Mouse (Mus musculus) stomach, embryonic 14.5 days (tissue): Measurements from ENCODE around the gene Mafb. TPM values are rescaled to one million over a fixed set of nuclear protein-coding genes. Genes with fewer than 3 reads are reported as not detected.
A peak's percentile ranks its signal among the peaks of the same experiment; 100 is the strongest.

Source experiments
- ATAC-seq: fragments of 200-750 bp; cut with Nextera tagmentation; 2 replicates; pipeline ENCODE4 v1.8.0; 2017; ENCODE audit warnings: low read depth, moderate TSS enrichment; ENCODE audit not compliant: insufficient number of reproducible peaks, insufficient read depth, low FRiP score
- H3K27ac ChIP-seq: fragments of 300-500 bp; sonication (generic); 2 replicates; pipeline ENCODE4 v1.5.1; 2014; ENCODE audit warnings: mild to moderate bottlenecking, low read length, moderate library complexity, mixed read lengths
- H3K27me3 ChIP-seq: fragments of 300-500 bp; sonication (generic); 2 replicates; pipeline ENCODE4 v1.6.1; 2014; ENCODE audit warnings: low read length, control low read depth, mixed read lengths; ENCODE audit not compliant: control insufficient read depth, insufficient read depth
- H3K36me3 ChIP-seq: fragments of 300-500 bp; sonication (generic); 2 replicates; pipeline ENCODE4 v1.6.1; 2014; ENCODE audit warnings: mild to moderate bottlenecking, control low read depth, low read length, moderate library complexity, mixed read lengths; ENCODE audit not compliant: control insufficient read depth, insufficient read depth
- H3K4me1 ChIP-seq: fragments of 300-500 bp; sonication (generic); 2 replicates; pipeline ENCODE4 v1.6.1; 2014; ENCODE audit warnings: low read length, control low read depth, mixed read lengths; ENCODE audit not compliant: control insufficient read depth, insufficient read depth
- H3K4me2 ChIP-seq: fragments of 300-500 bp; sonication (generic); replicated peaks from 2 replicates; pipeline ENCODE4 v1.6.1; 2014; ENCODE audit warnings: low read depth, low read length, control low read depth
- H3K4me3 ChIP-seq: fragments of 300-500 bp; sonication (generic); 2 replicates; pipeline ENCODE4 v1.5.1; 2014; ENCODE audit warnings: low read depth, low read length, control low read depth
- H3K9ac ChIP-seq: fragments of 300-500 bp; sonication (generic); replicated peaks from 2 replicates; pipeline ENCODE4 v1.6.1; 2014; ENCODE audit warnings: low read depth, mild to moderate bottlenecking, control low read depth, low read length, moderate library complexity, mixed read lengths
- H3K9me3 ChIP-seq: fragments of 300-500 bp; sonication (generic); 2 replicates; pipeline ENCODE4 v1.6.1; 2016; ENCODE audit warnings: low read depth, low read length, control low read depth; ENCODE audit not compliant: control insufficient read depth
- WGBS: fragments of 180-500 bp; shearing (Covaris S2); extraction: QIAGEN DNeasy Blood & Tissue Kit; methylation state at CpG from one replicate; pipeline ENCODE4 v1.1.7; 2014; 5-methylcytosine and 5-hydroxymethylcytosine counted together
- polyA plus RNA-seq: library from polyadenylated mRNA; unstranded; fragments of >200 nt; fragmentation: Nextera tagmentation; extraction: Ambion mirVana; gene quantifications from 2 replicates; pipeline ENCODE4 v1.2.1, GENCODE M21; 2014

Gene Mafb
- polyA plus RNA-seq, 1 experiment from 2014 or later = 4.7 TPM

GRCm38 (mm10) chr2:160348072-160348604, 18.7 kb downstream of the Mafb start:
- H3K4me3 ChIP-seq = no peak overlapping the region
- H3K27ac ChIP-seq = no peak overlapping the region
- no peak overlapping the region for H3K4me2 ChIP-seq
- H3K9ac ChIP-seq = no peak overlapping the region
- no peaks in the 10 kb centered on the region for H3K9me3 ChIP-seq
- no peak for ATAC-seq
- WGBS = 61% methylated on average over 4 of the region's 4 CpGs
- H3K27me3 ChIP-seq = no peaks in the 10 kb centered on the region
- peaks cover under 1% of the 10 kb centered on the region; the same call in 1 of the 2 replicates for H3K4me1 ChIP-seq
- H3K36me3 ChIP-seq = no peaks in the 10 kb centered on the region

- ATAC-seq = peak; percentile 30; the same call in 1 of the 2 replicates
- no peak overlapping the region for H3K27ac ChIP-seq
- no peaks in the 10 kb centered on the region for H3K36me3 ChIP-seq
Observed at GRCm38 (mm10) chr2:160345644-160346043, 21.2 kb downstream of the Mafb start.

GRCm38 (mm10) chr2:160340121-160340520, 26.7 kb downstream of the Mafb start:
- Histone ChIP-seq H3K27me3 (no peaks in the 10 kb centered on the region), H3K4me1 (no peaks in the 10 kb centered on the region), H3K9ac (no peak overlapping the region), H3K27ac (no peak overlapping the region), H3K36me3 (no peaks in the 10 kb centered on the region), H3K4me3 (no peak overlapping the region), H3K4me2 (no peak overlapping the region), H3K9me3 (no peaks in the 10 kb centered on the region)
- WGBS = 61% methylated on average over 4 of the region's 4 CpGs
- no peak for ATAC-seq

More at GRCm38 (mm10) chr2:160345644-160346043, 21.2 kb downstream of the Mafb start:
- Histone ChIP-seq H3K4me3 (no peak overlapping the region), H3K9me3 (no peaks in the 10 kb centered on the region), H3K4me1 (no peaks in the 10 kb centered on the region), H3K4me2 (no peak overlapping the region), H3K9ac (no peak overlapping the region), H3K27me3 (no peaks in the 10 kb centered on the region)

DNA sequence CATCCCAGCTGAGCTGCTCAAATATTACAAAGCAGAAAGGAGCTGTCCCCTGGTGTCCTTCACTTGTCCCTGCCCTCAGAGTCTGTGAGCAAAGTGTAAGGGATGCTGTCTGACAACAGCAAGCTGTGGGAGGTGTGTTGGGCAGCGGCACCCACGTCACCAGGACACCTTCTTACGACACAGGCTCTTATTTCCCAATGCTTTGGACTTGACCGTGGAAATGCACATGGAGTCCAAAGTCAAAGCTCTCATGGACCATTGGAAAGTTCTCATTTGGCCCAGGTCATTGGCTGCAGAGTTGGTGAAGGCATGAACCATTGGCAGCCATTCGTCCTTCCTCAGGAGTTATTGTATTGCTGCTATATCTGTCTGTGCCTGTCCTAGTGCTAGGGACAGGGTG, 27.3 kb downstream of the Mafb start:
- no peak overlapping the region for H3K4me2 ChIP-seq
- H3K27ac ChIP-seq = no peak overlapping the region
- H3K4me1 ChIP-seq = no peaks in the 10 kb centered on the region
- no peak overlapping the region for H3K9ac ChIP-seq
- H3K27me3 ChIP-seq = no peaks in the 10 kb centered on the region
- 90% methylated on average over 5 of the region's 5 CpGs for WGBS
- H3K9me3 ChIP-seq = no peaks in the 10 kb centered on the region
- no peak for ATAC-seq
- H3K4me3 ChIP-seq = no peak overlapping the region
- H3K36me3 ChIP-seq = no peaks in the 10 kb centered on the region

DNA sequence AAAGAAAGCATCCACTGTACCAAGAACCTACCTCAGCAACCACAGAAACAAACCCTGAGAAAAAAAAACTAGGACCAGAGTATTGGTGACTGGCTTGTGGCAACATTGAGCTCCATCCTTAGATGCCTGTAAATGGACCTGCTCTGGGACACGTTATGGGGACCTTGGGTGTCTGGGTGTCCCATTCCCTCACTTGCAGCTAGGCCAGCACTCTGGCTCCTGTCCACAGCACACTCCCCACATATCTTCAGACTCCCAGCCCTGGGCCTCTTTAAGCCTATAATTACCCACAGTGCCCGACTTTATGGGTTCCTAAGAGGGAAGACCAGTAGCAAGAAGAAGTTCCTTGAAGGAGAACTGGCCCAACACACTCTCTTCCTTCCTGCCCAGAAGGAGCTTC, 30.8 kb downstream of the Mafb start:
- no peak overlapping the region for H3K9ac ChIP-seq
- no peak for ATAC-seq

DNA sequence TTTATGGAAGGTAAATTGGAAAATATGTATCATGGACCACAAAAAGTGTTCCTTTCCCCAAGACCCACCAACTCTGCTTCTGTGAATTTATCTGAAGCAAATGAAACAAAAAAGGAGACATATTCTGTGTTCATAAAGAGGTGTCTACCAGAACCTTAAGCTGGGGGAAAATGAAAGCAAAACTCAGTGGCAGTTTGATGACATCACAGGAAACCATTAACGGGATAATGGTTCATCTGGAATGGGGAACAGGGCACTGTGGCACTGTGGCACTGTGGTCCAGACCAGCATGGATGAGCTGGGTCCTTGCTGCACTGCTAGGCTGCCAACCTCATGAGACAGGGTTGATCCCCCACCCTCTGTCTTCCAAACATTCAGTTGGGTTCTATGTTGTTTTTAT, 31.8 kb downstream of the Mafb start:
- WGBS = 71% methylated on average over 1 of the region's 1 CpGs
- H3K9ac ChIP-seq = no peak overlapping the region
- H3K4me2 ChIP-seq = no peak overlapping the region
- no peak overlapping the region for H3K4me3 ChIP-seq
- H3K9me3 ChIP-seq = no peaks in the 10 kb centered on the region
- H3K27me3 ChIP-seq = no peaks in the 10 kb centered on the region
- no peak overlapping the region for H3K27ac ChIP-seq
- ATAC-seq = no peak
- H3K4me1 ChIP-seq = no peaks in the 10 kb centered on the region
- H3K36me3 ChIP-seq = no peaks in the 10 kb centered on the region

More for the DNA sequence above, 30.8 kb downstream of the Mafb start:
- 56% methylated on average over 2 of the region's 2 CpGs for WGBS
- H3K9me3 ChIP-seq = no peaks in the 10 kb centered on the region
- H3K27ac ChIP-seq = no peak overlapping the region
- no peaks in the 10 kb centered on the region for H3K4me1 ChIP-seq
- no peaks in the 10 kb centered on the region for H3K36me3 ChIP-seq
- H3K4me2 ChIP-seq = no peak overlapping the region
- no peak overlapping the region for H3K4me3 ChIP-seq
- no peaks in the 10 kb centered on the region for H3K27me3 ChIP-seq

DNA sequence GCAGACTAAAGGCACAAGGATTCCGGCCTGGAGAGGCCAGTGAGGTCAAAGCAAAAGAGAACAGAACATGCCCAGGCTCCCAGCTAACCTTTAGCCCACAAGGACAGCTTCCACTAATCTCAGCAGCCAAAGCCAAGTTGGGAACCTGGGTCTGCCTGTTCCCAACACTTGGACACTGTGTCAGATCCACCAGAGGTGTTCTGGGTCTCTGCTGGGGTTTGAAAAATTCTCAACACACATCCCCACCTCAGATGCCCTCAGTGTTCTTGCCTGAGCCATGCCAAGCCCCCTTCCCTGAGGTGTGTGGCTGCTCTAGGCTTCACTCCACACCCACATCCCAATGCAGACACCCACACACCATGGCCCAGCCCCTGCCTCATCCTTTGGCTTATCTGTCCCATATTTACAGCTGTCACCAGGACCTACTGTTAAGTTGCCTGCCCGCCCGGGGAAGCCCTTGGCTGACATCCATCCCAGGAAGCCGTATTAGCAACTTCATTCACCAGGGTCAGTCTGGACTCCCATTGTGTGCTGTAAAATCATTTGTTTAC, 32.7 kb downstream of the Mafb start, which contains the start of gene Gm826:
Gene Gm826 (minus strand): TSS at position 52 of the 551 bp plus-strand sequence.
- Histone ChIP-seq H3K4me2 (no peak within 1 kb of the TSS), H3K9ac (no peak within 1 kb of the TSS), H3K27me3 (no peaks in the 10 kb centered on the region), H3K27ac (no peak within 1 kb of the TSS), H3K9me3 (no peaks in the 10 kb centered on the region), H3K4me1 (no peaks in the 10 kb centered on the region), H3K36me3 (no peaks in the 10 kb centered on the region), H3K4me3 (no peak within 1 kb of the TSS)
- 37% methylated on average over 4 of the region's 4 CpGs for WGBS
- ATAC-seq = no peak

DNA sequence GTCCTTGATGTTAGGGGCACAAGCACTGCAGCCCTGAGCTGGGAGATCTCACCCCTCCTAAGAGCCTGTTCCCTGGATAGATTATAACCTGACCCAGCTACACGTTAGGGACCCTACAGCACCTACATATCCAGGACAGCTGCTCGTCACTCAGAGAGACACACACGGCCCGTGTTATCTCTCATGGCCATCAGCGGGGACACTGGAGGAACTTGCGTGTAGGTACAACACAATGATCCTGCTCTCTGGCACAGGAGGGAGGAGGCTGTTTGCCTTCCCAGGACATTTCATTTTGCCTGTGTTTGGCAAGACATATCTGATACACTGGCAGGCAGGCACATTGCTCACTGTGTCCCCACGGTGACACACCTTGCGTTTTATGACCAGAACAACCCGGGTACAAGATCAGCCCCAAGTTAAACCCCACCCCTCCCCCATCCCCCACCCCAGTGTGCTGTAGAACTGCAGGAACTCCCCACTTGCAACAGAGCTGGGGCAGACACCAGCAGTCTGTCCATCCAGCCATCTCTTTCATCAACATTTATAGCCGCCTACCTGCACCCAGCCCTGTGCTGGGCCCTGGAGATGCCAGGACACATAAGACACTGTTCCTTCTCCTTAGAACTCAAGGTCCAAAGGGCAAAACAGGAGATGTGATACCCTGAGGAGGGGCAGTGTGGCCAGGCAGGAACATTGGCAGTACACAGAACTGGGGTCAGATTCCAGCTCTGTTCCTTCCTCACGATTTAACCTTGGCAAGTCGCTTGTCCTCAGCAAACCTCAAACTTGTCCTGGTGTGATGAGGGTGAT, 34.1 kb downstream of the Mafb start:
- no peaks in the 10 kb centered on the region for H3K36me3 ChIP-seq
- no peaks in the 10 kb centered on the region for H3K4me1 ChIP-seq
- H3K9ac ChIP-seq = no peak overlapping the region
- no peak overlapping the region for H3K4me2 ChIP-seq
- H3K27ac ChIP-seq = no peak overlapping the region
- 78% methylated on average over 12 of the region's 12 CpGs for WGBS
- no peaks in the 10 kb centered on the region for H3K9me3 ChIP-seq
- H3K27me3 ChIP-seq = no peaks in the 10 kb centered on the region
- ATAC-seq = no peak
- no peak overlapping the region for H3K4me3 ChIP-seq
